Mouse (Mus musculus) lung, postnatal 14 days (tissue): ENCODE measurements at regions not wholly inside any gene's neighbourhood (a gene's known extent, or its start where the extent isn't known, plus 50 kb on each side); places are given as distances from the start of the nearest gene placed in this dataset.

Source experiments
- DNase-seq: peaks from one replicate; pipeline ENCODE4 v3.0.0; 2021

DNA sequence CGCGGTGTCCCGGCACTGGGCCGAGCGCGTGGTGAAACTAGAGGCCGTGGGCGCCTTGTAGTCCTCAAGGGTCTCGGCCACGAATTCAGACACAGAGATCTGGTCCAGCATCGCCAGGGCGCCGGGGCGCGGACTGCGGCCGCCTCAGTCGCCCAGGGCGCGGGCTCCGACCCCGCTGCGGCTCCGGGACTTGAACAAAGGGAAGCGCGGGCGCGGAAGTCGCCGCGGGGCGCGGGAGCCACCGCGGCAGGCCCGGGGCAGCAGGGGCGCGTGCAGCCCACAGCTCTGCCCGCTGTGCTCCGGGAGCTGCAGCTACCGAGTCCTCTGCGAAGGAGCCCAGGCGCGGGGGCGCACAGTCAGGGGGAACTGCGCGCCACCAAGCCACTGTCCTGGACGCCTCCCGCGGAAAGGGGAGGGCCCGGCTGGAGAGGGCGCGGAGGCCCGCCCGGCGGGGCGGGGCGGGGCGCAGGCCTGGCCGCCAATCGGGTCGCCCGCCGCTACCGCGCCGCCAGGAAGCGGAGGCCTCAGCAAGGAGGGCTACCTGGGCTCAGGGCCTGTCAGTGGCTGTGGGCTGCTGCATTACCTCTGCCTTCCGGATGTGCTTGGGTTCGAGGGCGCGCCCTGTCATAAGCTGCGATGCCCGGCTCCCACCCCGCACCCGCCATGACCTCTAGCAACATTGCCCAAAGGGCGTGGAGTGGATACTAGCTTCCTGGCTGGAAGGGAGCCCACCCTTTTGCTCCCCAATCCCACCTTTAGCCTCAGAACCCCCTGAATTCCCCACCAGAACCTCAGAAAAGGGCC lies 155.2 kb upstream of the 9030624G23Rik start:
- DNase-seq = peak; percentile 3
